Mouse (Mus musculus): Measurements from ENCODE around the gene Armcx2. TPM values are rescaled to one million over a fixed set of nuclear protein-coding genes. Genes with fewer than 3 reads are reported as not detected.
"Not testable (repeated sequence)": the region's sequence is repeated elsewhere in the genome, so short reads cannot be mapped to it uniquely, and the experiment has no call there.

Armcx2 gene
- total RNA-seq (2015; ENCODE audit: low replicate concordance) (2.3 TPM in 2 replicates), total RNA-seq (2017; ENCODE audit: low replicate concordance) (2.0 TPM in 1 of 2 replicates, not detected in the other)

- no peak for ATAC-seq (replicated peaks; ENCODE audit: low FRiP score, poor library complexity, severe bottlenecking)
Measured at GRCm38 (mm10) chrX:134808755-134809224, at the start of gene Armcx2. Armcx2 (minus strand) TSS chrX:134809221.

- no peak for ATAC-seq (replicated peaks; ENCODE audit: low FRiP score, poor library complexity, severe bottlenecking)
Measured at GRCm38 (mm10) chrX:134849662-134850061, 40.6 kb upstream of the Armcx2 start.

GRCm38 (mm10) chrX:134844424-134844823 lies 35.4 kb upstream of the Armcx2 start:
- ATAC-seq (replicated peaks; ENCODE audit: low FRiP score, poor library complexity, severe bottlenecking), result no peak

- no peak for ATAC-seq (replicated peaks; ENCODE audit: low FRiP score, poor library complexity, severe bottlenecking)
Measured at GRCm38 (mm10) chrX:134830508-134830907, 21.5 kb upstream of the Armcx2 start.

GRCm38 (mm10) chrX:134807833-134808754 lies 927 bp downstream of the Armcx2 start:
- no peak for ATAC-seq (replicated peaks; ENCODE audit: low FRiP score, poor library complexity, severe bottlenecking)

- ATAC-seq (replicated peaks; ENCODE audit: low FRiP score, poor library complexity, severe bottlenecking), result no peak
Measured at GRCm38 (mm10) chrX:134787728-134788127, 21.3 kb downstream of the Armcx2 start.

GRCm38 (mm10) chrX:134763428-134764198 lies 45.4 kb downstream of the Armcx2 start:
- ATAC-seq (replicated peaks; ENCODE audit: low FRiP score, poor library complexity, severe bottlenecking), result not testable (repeated sequence)

GRCm38 (mm10) chrX:134757293-134757995 lies 51.6 kb downstream of the Armcx2 start:
- no peak for ATAC-seq (replicated peaks; ENCODE audit: low FRiP score, poor library complexity, severe bottlenecking)

- peak; percentile 84 for ATAC-seq (replicated peaks; ENCODE audit: low FRiP score, poor library complexity, severe bottlenecking)
Measured at GRCm38 (mm10) chrX:134756434-134757292, 52.4 kb downstream of the Armcx2 start, which contains the start of gene Armcx3. Armcx3 (plus strand) TSS chrX:134756595.

Other genes starting within 250 kb of the Armcx2 start
- gene Btk, start 225.7 kb downstream of the Armcx2 start, total RNA-seq (2015; ENCODE audit: low replicate concordance), result 11.9 and 14.2 TPM in 2 replicates
- 4.6 and 16.4 TPM in 2 replicates for gene Btk, start 225.7 kb downstream of the Armcx2 start, total RNA-seq (2017; ENCODE audit: low replicate concordance)
- gene Rpl36a, start 223.6 kb downstream of the Armcx2 start, total RNA-seq (2015; ENCODE audit: low replicate concordance), result 266 and 403 TPM in 2 replicates
- 548 and 594 TPM in 2 replicates for gene Rpl36a, start 223.6 kb downstream of the Armcx2 start, total RNA-seq (2017; ENCODE audit: low replicate concordance)
- 2.1 and 3.3 TPM in 2 replicates for gene Gla, start 208.1 kb downstream of the Armcx2 start, total RNA-seq (2015; ENCODE audit: low replicate concordance)
- gene Gla, start 208.1 kb downstream of the Armcx2 start, total RNA-seq (2017; ENCODE audit: low replicate concordance), result 2.2 and 4.0 TPM in 2 replicates
- gene Hnrnph2, start 208.0 kb downstream of the Armcx2 start, total RNA-seq (2015; ENCODE audit: low replicate concordance), result 36.5 and 47.0 TPM in 2 replicates
- 76.8 and 92.0 TPM in 2 replicates for gene Hnrnph2, start 208.0 kb downstream of the Armcx2 start, total RNA-seq (2017; ENCODE audit: low replicate concordance)
- under 0.01 and 0.84 TPM in 2 replicates for gene Armcx4, start 122.7 kb downstream of the Armcx2 start, total RNA-seq (2015; ENCODE audit: low replicate concordance)
- under 0.01 and 0.14 TPM in 2 replicates for gene Armcx4, start 122.7 kb downstream of the Armcx2 start, total RNA-seq (2017; ENCODE audit: low replicate concordance)
- 0.84 and 5.0 TPM in 2 replicates for gene Armcx1, start 91.3 kb downstream of the Armcx2 start, total RNA-seq (2015; ENCODE audit: low replicate concordance)
- 0.42 and 2.5 TPM in 2 replicates for gene Armcx1, start 91.3 kb downstream of the Armcx2 start, total RNA-seq (2017; ENCODE audit: low replicate concordance)
- gene Armcx6, start 57.8 kb downstream of the Armcx2 start, total RNA-seq (2015; ENCODE audit: low replicate concordance), result 0.63 and 2.9 TPM in 2 replicates
- gene Armcx6, start 57.8 kb downstream of the Armcx2 start, total RNA-seq (2017; ENCODE audit: low replicate concordance), result 0.09 and 0.70 TPM in 2 replicates
- 3.8 and 5.0 TPM in 2 replicates for gene Armcx3, start 52.6 kb downstream of the Armcx2 start, total RNA-seq (2015; ENCODE audit: low replicate concordance)
- 2.0 and 3.5 TPM in 2 replicates for gene Armcx3, start 52.6 kb downstream of the Armcx2 start, total RNA-seq (2017; ENCODE audit: low replicate concordance)
- 1.0 TPM in 1 of 2 replicates, not detected in the other for gene Nxf2, start 155.5 kb upstream of the Armcx2 start, total RNA-seq (2015; ENCODE audit: low replicate concordance)
- not detected in 2 replicates for gene Nxf2, start 155.5 kb upstream of the Armcx2 start, total RNA-seq (2017; ENCODE audit: low replicate concordance)
- gene Zmat1, start 200.0 kb upstream of the Armcx2 start, total RNA-seq (2015; ENCODE audit: low replicate concordance), result 0.19 and 1.3 TPM in 2 replicates
- gene Zmat1, start 200.0 kb upstream of the Armcx2 start, total RNA-seq (2017; ENCODE audit: low replicate concordance), result 0.56 and 0.68 TPM in 2 replicates